Mouse (Mus musculus) B cell, adult (primary cell): ENCODE results near the gene Zfp810. TPM values are rescaled to one million over a fixed set of nuclear protein-coding genes. Genes with fewer than 3 reads are reported as not detected.

Experiments used
- total RNA-seq: library from RNA; stranded (reverse); gene quantifications from 4 replicates; pipeline ENCODE4 v1.2.4, GENCODE M21; 2023; ENCODE audit not compliant: inconsistent age

Gene Zfp810
- total RNA-seq: 11.3 to 16.5 TPM (median 12.5 TPM) in 4 replicates

DNA sequence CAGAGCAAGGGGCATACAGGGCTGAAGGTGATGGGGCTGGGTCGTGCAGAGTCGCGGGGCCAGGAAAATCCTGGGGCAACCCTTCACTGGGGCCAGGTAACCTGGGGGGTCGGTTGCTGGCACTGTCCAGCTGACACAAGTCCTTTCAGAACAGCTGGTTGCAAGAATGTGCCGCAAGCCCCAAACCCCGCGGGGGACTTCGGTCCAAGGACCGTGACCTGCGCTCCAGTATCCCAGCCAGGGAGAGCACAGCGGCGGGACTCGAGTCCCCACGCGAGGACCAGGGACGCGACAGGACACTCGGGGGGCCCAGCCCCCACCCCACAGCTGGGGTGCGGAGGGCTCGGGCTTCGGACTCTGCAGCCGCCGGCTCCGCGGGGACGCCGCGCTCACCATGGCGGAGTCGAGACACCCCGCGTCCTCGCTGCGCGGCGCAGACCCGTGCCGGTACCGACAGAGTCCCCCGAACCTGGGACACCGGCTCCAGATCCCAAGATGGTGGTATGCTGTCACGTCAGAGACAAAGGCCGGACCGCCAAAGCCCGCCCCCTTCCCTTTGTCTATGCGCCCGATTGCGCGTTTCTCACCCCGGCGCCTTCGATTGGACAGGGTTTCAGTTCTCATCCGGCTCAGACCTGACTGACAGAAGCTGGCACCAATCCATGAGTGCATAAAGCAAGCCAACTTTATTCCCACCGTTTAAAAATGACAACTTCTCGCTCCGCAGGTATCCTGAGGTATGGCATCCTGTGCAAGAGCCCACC, at the start of gene Zfp810:
Zfp810 (minus strand) TSS at position 493 of the 764 bp plus-strand sequence.

DNA sequence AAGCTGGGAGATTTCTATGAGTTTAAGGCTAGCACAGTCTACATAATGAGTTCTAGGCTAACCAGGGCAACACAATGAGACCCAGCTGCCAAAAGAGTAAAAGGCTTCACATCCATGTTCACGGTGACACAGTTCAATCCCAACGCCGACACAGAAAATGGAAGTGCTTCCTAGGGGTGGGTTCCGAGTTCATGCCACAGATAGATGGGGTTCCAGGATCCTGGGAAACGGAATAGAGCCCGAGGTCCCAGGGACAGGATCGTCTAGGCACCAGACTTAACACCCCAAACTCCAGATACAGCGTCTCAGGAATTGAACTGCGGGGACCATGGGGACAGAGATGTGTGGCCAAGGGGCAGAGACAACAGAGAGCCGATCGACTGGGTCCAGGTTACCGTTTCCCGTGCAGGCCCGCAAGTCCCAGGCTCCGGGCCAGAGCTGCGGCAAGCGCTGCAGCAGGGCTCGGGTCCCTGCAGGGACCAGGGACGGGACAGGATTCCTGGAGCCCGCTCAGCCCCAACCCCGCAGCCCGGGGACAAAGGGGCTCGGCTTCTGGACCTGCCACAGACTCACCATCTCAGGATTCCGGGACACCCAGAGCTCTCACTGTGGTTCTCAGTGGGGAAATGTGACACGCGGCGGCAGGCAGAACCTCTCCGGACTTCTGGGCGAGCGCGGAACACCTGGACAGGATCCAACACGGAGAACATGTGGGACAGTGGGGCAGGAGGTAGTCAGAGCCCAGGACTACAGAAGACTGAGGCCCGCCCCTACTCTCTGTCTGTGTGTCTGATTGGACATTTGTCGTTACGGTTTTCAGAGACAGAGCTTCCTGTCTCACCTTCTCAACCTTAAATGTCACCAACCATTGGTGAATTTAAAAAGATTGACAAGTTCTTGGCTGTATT, 48.0 kb downstream of the Zfp810 start, which contains the start of gene Zfp599:
Zfp599 (minus strand) TSS at position 712 of the 908 bp plus-strand sequence.

Other genes starting within 250 kb of the Zfp810 start
- not detected in 4 replicates for gene Gm49318, start 236.4 kb downstream of the Zfp810 start, total RNA-seq
- 31.9 to 34.7 TPM (median 32.9 TPM) in 4 replicates for gene Zfp653, start 236.3 kb downstream of the Zfp810 start, total RNA-seq
- gene Ecsit, start 222.2 kb downstream of the Zfp810 start, total RNA-seq: 18.3 to 23.0 TPM (median 22.1 TPM) in 4 replicates
- gene Cnn1, start 208.4 kb downstream of the Zfp810 start, total RNA-seq: 0.21 TPM in 1 of 4 replicates, not detected in the others
- 38.1 to 44.9 TPM (median 41.1 TPM) in 4 replicates for gene Elof1, start 190.5 kb downstream of the Zfp810 start, total RNA-seq
- 207 to 275 TPM (median 227 TPM) in 4 replicates for gene Acp5, start 171.9 kb downstream of the Zfp810 start, total RNA-seq
- gene Pigyl, start 150.8 kb downstream of the Zfp810 start, total RNA-seq: 12.8 to 20.2 TPM (median 16.1 TPM) in 4 replicates
- gene Zfp872, start 119.6 kb downstream of the Zfp810 start, total RNA-seq: not detected in 4 replicates
- gene Zfp809, start 81.9 kb downstream of the Zfp810 start, total RNA-seq: 32.3 to 39.4 TPM (median 35.7 TPM) in 4 replicates
- gene Zfp599, start 47.8 kb downstream of the Zfp810 start, total RNA-seq: 1.9 to 2.9 TPM (median 2.4 TPM) in 4 replicates
- 1.1 to 3.0 TPM (median 2.1 TPM) in 4 replicates for gene Anln, start 81.5 kb upstream of the Zfp810 start, total RNA-seq
- gene 9530077C05Rik, start 103.9 kb upstream of the Zfp810 start, total RNA-seq: 1.1 to 1.7 TPM (median 1.4 TPM) in 4 replicates
- not detected in 4 replicates for gene Gm17545, start 146.6 kb upstream of the Zfp810 start, total RNA-seq
- gene Rp9, start 162.1 kb upstream of the Zfp810 start, total RNA-seq: 63.6 to 83.4 TPM (median 72.1 TPM) in 4 replicates
- 21.1 to 28.1 TPM (median 24.8 TPM) in 4 replicates for gene Bbs9, start 168.1 kb upstream of the Zfp810 start, total RNA-seq